Mouse (Mus musculus): ENCODE results near the gene Dock1. TPM values are rescaled to one million over a fixed set of nuclear protein-coding genes. Genes with fewer than 3 reads are reported as not detected.

Dock1 gene
- polyA plus RNA-seq, 1 experiment from 2014 or later: 7.9 TPM

- no peak for ATAC-seq
Observed at GRCm38 (mm10) chr7:134864175-134864574, 193.7 kb downstream of the Dock1 start.

GRCm38 (mm10) chr7:134872511-134872910, 202.1 kb downstream of the Dock1 start:
- H3K4me2 ChIP-seq (ENCODE audit: low read length): no peak overlapping the region
- WGBS: 91% methylated on average over 3 of the region's 3 CpGs
- H3K9ac ChIP-seq (ENCODE audit: low read length): no peak overlapping the region
- DNase-seq (ENCODE audit: low spot score): no peak
- no peak overlapping the region for H3K27ac ChIP-seq (ENCODE audit: low read depth, low read length)
- no peaks in the 10 kb centered on the region for H3K27me3 ChIP-seq (replicated peaks; ENCODE audit: control insufficient read depth, insufficient read depth, low read length)
- ATAC-seq: no peak
- H3K4me3 ChIP-seq (ENCODE audit: low read depth, low read length): no peak overlapping the region
- no peaks in the 10 kb centered on the region for H3K4me1 ChIP-seq (ENCODE audit: control insufficient read depth, insufficient read depth, low read length)
- no peaks in the 10 kb centered on the region for H3K9me3 ChIP-seq (replicated peaks; ENCODE audit: control insufficient read depth, low read length)
- H3K36me3 ChIP-seq (ENCODE audit: control insufficient read depth, insufficient read depth, low read length): no peaks in the 10 kb centered on the region

More at GRCm38 (mm10) chr7:134864175-134864574, 193.7 kb downstream of the Dock1 start:
- H3K4me2 ChIP-seq (ENCODE audit: low read length): no peak overlapping the region
- no peaks in the 10 kb centered on the region for H3K27me3 ChIP-seq (replicated peaks; ENCODE audit: control insufficient read depth, insufficient read depth, low read length)
- H3K4me3 ChIP-seq (ENCODE audit: low read depth, low read length): no peak overlapping the region
- H3K9ac ChIP-seq (ENCODE audit: low read length): no peak overlapping the region
- WGBS: 71% methylated on average over 2 of the region's 2 CpGs
- H3K27ac ChIP-seq (ENCODE audit: low read depth, low read length): no peak overlapping the region
- H3K4me1 ChIP-seq (ENCODE audit: control insufficient read depth, insufficient read depth, low read length): no peaks in the 10 kb centered on the region
- no peaks in the 10 kb centered on the region for H3K36me3 ChIP-seq (ENCODE audit: control insufficient read depth, insufficient read depth, low read length)
- DNase-seq (ENCODE audit: low spot score): peak; percentile 58
- no peaks in the 10 kb centered on the region for H3K9me3 ChIP-seq (replicated peaks; ENCODE audit: control insufficient read depth, low read length)

GRCm38 (mm10) chr7:134872981-134873380, 202.5 kb downstream of the Dock1 start:
- Histone ChIP-seq H3K36me3 (ENCODE audit: control insufficient read depth, insufficient read depth, low read length) (no peaks in the 10 kb centered on the region), H3K4me2 (ENCODE audit: low read length) (no peak overlapping the region), H3K4me1 (ENCODE audit: control insufficient read depth, insufficient read depth, low read length) (no peaks in the 10 kb centered on the region), H3K9me3 (replicated peaks; ENCODE audit: control insufficient read depth, low read length) (no peaks in the 10 kb centered on the region), H3K27ac (ENCODE audit: low read depth, low read length) (no peak overlapping the region), H3K4me3 (ENCODE audit: low read depth, low read length) (no peak overlapping the region), H3K9ac (ENCODE audit: low read length) (no peak overlapping the region), H3K27me3 (replicated peaks; ENCODE audit: control insufficient read depth, insufficient read depth, low read length) (no peaks in the 10 kb centered on the region)
- WGBS: 92% methylated on average over 7 of the region's 7 CpGs
- no peak for DNase-seq (ENCODE audit: low spot score)
- no peak for ATAC-seq

- Histone ChIP-seq H3K4me3 (ENCODE audit: low read depth, low read length) (no peak overlapping the region), H3K27ac (ENCODE audit: low read depth, low read length) (no peak overlapping the region), H3K4me1 (ENCODE audit: control insufficient read depth, insufficient read depth, low read length) (peaks cover 18% of the 10 kb centered on the region), H3K9ac (ENCODE audit: low read length) (no peak overlapping the region), H3K36me3 (ENCODE audit: control insufficient read depth, insufficient read depth, low read length) (no peaks in the 10 kb centered on the region), H3K9me3 (replicated peaks; ENCODE audit: control insufficient read depth, low read length) (no peaks in the 10 kb centered on the region), H3K4me2 (ENCODE audit: low read length) (no peak overlapping the region), H3K27me3 (replicated peaks; ENCODE audit: control insufficient read depth, insufficient read depth, low read length) (no peaks in the 10 kb centered on the region)
- 10% methylated on average over 6 of the region's 6 CpGs for WGBS
- peak; percentile 65 for DNase-seq (ENCODE audit: low spot score)
- peak; percentile 79 for ATAC-seq
Observed at GRCm38 (mm10) chr7:134878985-134879384, 208.5 kb downstream of the Dock1 start.

- Histone ChIP-seq H3K9me3 (replicated peaks; ENCODE audit: control insufficient read depth, low read length) (no peaks in the 10 kb centered on the region), H3K4me1 (ENCODE audit: control insufficient read depth, insufficient read depth, low read length) (peaks cover 18% of the 10 kb centered on the region), H3K4me3 (ENCODE audit: low read depth, low read length) (no peak overlapping the region), H3K9ac (ENCODE audit: low read length) (no peak overlapping the region), H3K36me3 (ENCODE audit: control insufficient read depth, insufficient read depth, low read length) (no peaks in the 10 kb centered on the region), H3K4me2 (ENCODE audit: low read length) (no peak overlapping the region), H3K27me3 (replicated peaks; ENCODE audit: control insufficient read depth, insufficient read depth, low read length) (no peaks in the 10 kb centered on the region), H3K27ac (ENCODE audit: low read depth, low read length) (no peak overlapping the region)
- no peak for ATAC-seq
- 58% methylated on average over 6 of the region's 6 CpGs for WGBS
- DNase-seq (ENCODE audit: low spot score): no peak
Observed at GRCm38 (mm10) chr7:134880431-134880830, 210.0 kb downstream of the Dock1 start.

- ATAC-seq (no peak), DNase-seq (ENCODE audit: low spot score) (no peak)
- Histone ChIP-seq H3K9ac (ENCODE audit: low read length) (no peak overlapping the region), H3K27ac (ENCODE audit: low read depth, low read length) (no peak overlapping the region), H3K9me3 (replicated peaks; ENCODE audit: control insufficient read depth, low read length) (no peaks in the 10 kb centered on the region), H3K36me3 (ENCODE audit: control insufficient read depth, insufficient read depth, low read length) (no peaks in the 10 kb centered on the region), H3K4me1 (ENCODE audit: control insufficient read depth, insufficient read depth, low read length) (peaks cover 18% of the 10 kb centered on the region), H3K4me2 (ENCODE audit: low read length) (no peak overlapping the region), H3K4me3 (ENCODE audit: low read depth, low read length) (no peak overlapping the region), H3K27me3 (replicated peaks; ENCODE audit: control insufficient read depth, insufficient read depth, low read length) (no peaks in the 10 kb centered on the region)
- whole genome bisulfite sequencing: 76% methylated on average over 6 of the region's 6 CpGs
Observed at GRCm38 (mm10) chr7:134883516-134883915, 213.1 kb downstream of the Dock1 start.

GRCm38 (mm10) chr7:134892449-134892871, 222.0 kb downstream of the Dock1 start:
- Histone ChIP-seq H3K27me3 (replicated peaks; ENCODE audit: control insufficient read depth, insufficient read depth, low read length) (no peaks in the 10 kb centered on the region), H3K4me1 (ENCODE audit: control insufficient read depth, insufficient read depth, low read length) (no peaks in the 10 kb centered on the region), H3K9ac (ENCODE audit: low read length) (no peak overlapping the region), H3K27ac (ENCODE audit: low read depth, low read length) (no peak overlapping the region), H3K36me3 (ENCODE audit: control insufficient read depth, insufficient read depth, low read length) (no peaks in the 10 kb centered on the region), H3K4me2 (ENCODE audit: low read length) (no peak overlapping the region), H3K9me3 (replicated peaks; ENCODE audit: control insufficient read depth, low read length) (no peaks in the 10 kb centered on the region), H3K4me3 (ENCODE audit: low read depth, low read length) (no peak overlapping the region)
- 67% methylated on average over 13 of the region's 13 CpGs for WGBS
- ATAC-seq: peak; percentile 50
- DNase-seq (ENCODE audit: low spot score): peak; percentile 54

GRCm38 (mm10) chr7:134892972-134893371, 222.5 kb downstream of the Dock1 start:
- Histone ChIP-seq H3K4me1 (ENCODE audit: control insufficient read depth, insufficient read depth, low read length) (no peaks in the 10 kb centered on the region), H3K27ac (ENCODE audit: low read depth, low read length) (no peak overlapping the region), H3K27me3 (replicated peaks; ENCODE audit: control insufficient read depth, insufficient read depth, low read length) (no peaks in the 10 kb centered on the region), H3K4me3 (ENCODE audit: low read depth, low read length) (no peak overlapping the region), H3K9me3 (replicated peaks; ENCODE audit: control insufficient read depth, low read length) (no peaks in the 10 kb centered on the region), H3K9ac (ENCODE audit: low read length) (no peak overlapping the region), H3K4me2 (ENCODE audit: low read length) (no peak overlapping the region), H3K36me3 (ENCODE audit: control insufficient read depth, insufficient read depth, low read length) (no peaks in the 10 kb centered on the region)
- DNase-seq (ENCODE audit: low spot score) (peak; percentile 24), ATAC-seq (no peak)
- WGBS: 91% methylated on average over 4 of the region's 4 CpGs

- ATAC-seq (no peak), DNase-seq (ENCODE audit: low spot score) (no peak)
- H3K4me1 ChIP-seq (ENCODE audit: control insufficient read depth, insufficient read depth, low read length): no peaks in the 10 kb centered on the region
- no peak overlapping the region for H3K9ac ChIP-seq (ENCODE audit: low read length)
- no peak overlapping the region for H3K4me3 ChIP-seq (ENCODE audit: low read depth, low read length)
- H3K4me2 ChIP-seq (ENCODE audit: low read length): no peak overlapping the region
- H3K36me3 ChIP-seq (ENCODE audit: control insufficient read depth, insufficient read depth, low read length): no peaks in the 10 kb centered on the region
- H3K27ac ChIP-seq (ENCODE audit: low read depth, low read length): no peak overlapping the region
- no peaks in the 10 kb centered on the region for H3K9me3 ChIP-seq (replicated peaks; ENCODE audit: control insufficient read depth, low read length)
- 83% methylated on average over 2 of the region's 2 CpGs for WGBS
- H3K27me3 ChIP-seq (replicated peaks; ENCODE audit: control insufficient read depth, insufficient read depth, low read length): no peaks in the 10 kb centered on the region
Observed at GRCm38 (mm10) chr7:134894604-134895003, 224.2 kb downstream of the Dock1 start.

All from forebrain, embryonic 14.5 days (tissue).